Mouse (Mus musculus): ENCODE results near the gene Wsb2.

DNA sequence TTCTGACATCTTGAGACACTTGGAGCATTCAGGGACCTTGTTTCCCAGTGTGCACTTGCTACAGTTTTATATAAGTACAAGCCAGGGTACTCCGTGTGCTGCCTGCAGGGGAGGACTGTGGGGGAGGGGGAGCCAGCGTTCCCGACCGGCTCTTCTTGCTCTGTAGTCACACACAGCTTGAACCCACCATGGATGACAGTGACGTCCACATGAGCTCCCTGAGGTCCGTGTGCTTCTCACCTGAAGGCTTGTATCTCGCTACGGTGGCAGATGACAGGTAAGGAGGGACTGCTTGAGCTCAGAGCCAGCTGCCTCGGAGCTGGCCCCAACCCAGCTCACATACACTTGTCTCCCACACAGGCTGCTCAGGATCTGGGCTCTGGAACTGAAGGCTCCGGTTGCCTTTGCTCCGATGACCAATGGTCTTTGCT is 19.2 kb downstream of the Wsb2 start:
- TF ChIP-seq CTCF (IDR thresholded peaks at IDR 0.05; ENCODE audit: insufficient read depth, low read length) (no peak), POLR2A (IDR thresholded peaks at IDR 0.05; ENCODE audit: borderline replicate concordance, extremely low read depth, low read depth, low read length) (no peak)

Measured in lung, adult 2 months (tissue).